8 mouse cellular contexts compared by ENCODE assay signal in genomic region chr3:101603661-101604549, GRCm38 (mm10). TPM values are rescaled to one million over a fixed set of nuclear protein-coding genes. Genes with fewer than 3 reads are reported as not detected.
A peak's percentile ranks its signal among the peaks of the same experiment; 100 is the strongest.
DNase-seq lines count a peak whose midpoint lies in the region; ATAC-seq and TF ChIP-seq lines count a peak whose summit lies in the region.

No protein-coding gene starts in this region.

- no peaks in the 10 kb centered on the region for H3K9me3 ChIP-seq in erythroblast, embryonic 14.5 days (ENCODE audit: control insufficient read depth, low read length)
- no peaks in the 10 kb centered on the region for H3K9me3 ChIP-seq in heart, embryonic 13.5 days
- no peaks in the 10 kb centered on the region for H3K9me3 ChIP-seq in liver, postnatal 0 days (ENCODE audit: low read length)
- H3K9me3 ChIP-seq in neural tube, embryonic 13.5 days = no peaks in the 10 kb centered on the region

- H3K36me3 ChIP-seq in erythroblast, embryonic 14.5 days (ENCODE audit: control insufficient read depth) = peaks cover 10% of the 10 kb centered on the region
- H3K36me3 ChIP-seq in heart, embryonic 13.5 days = no peaks in the 10 kb centered on the region
- no peaks in the 10 kb centered on the region for H3K36me3 ChIP-seq in liver, postnatal 0 days (replicated peaks; ENCODE audit: insufficient read depth, low read length)
- no peaks in the 10 kb centered on the region for H3K36me3 ChIP-seq in neural tube, embryonic 13.5 days

- peaks cover 36% of the 10 kb centered on the region for H3K27me3 ChIP-seq in erythroblast, embryonic 14.5 days (ENCODE audit: control insufficient read depth)
- H3K27me3 ChIP-seq in heart, embryonic 13.5 days (replicated peaks) = no peaks in the 10 kb centered on the region
- 0 out of 2 replicates have a peak, but pooled peaks cover 6% of the 10 kb centered on the region for H3K27me3 ChIP-seq in liver, postnatal 0 days (ENCODE audit: insufficient read depth, low read length)
- no peaks in the 10 kb centered on the region; the same call in 1 of the 2 replicates for H3K27me3 ChIP-seq in neural tube, embryonic 13.5 days

- WGBS in heart, embryonic 13.5 days = 0% methylated on average over 58 of the region's 68 CpGs
- WGBS in liver, postnatal 0 days (ENCODE audit: insufficient replicate concordance) = under 1% methylated on average over 45 of the region's 68 CpGs
- under 1% methylated on average over 49 of the region's 68 CpGs for WGBS in neural tube, embryonic 13.5 days

- H3K4me3 ChIP-seq in erythroblast, embryonic 14.5 days (replicated peaks) = peak overlapping the region; percentile 91
- peak overlapping the region; percentile 89 for H3K4me3 ChIP-seq in heart, embryonic 13.5 days
- peak overlapping the region; percentile 85 for H3K4me3 ChIP-seq in liver, postnatal 0 days (ENCODE audit: low read depth, low read length)
- peak overlapping the region; percentile 79 for H3K4me3 ChIP-seq in neural tube, embryonic 13.5 days

- peak overlapping the region; percentile 99 for H3K9ac ChIP-seq in heart, embryonic 13.5 days
- H3K9ac ChIP-seq in liver, postnatal 0 days (replicated peaks) = peak overlapping the region; percentile 92
- H3K9ac ChIP-seq in neural tube, embryonic 13.5 days = peak overlapping the region; percentile 92

- H3K4me2 ChIP-seq in heart, embryonic 13.5 days = peak overlapping the region; percentile 76
- H3K4me2 ChIP-seq in liver, postnatal 0 days (ENCODE audit: low read depth, low read length) = peak overlapping the region; percentile 99
- peak overlapping the region; percentile 72 for H3K4me2 ChIP-seq in neural tube, embryonic 13.5 days

- peak; percentile 65; the same call in 1 of the 2 replicates for TF ChIP-seq POLR2A in brain, embryonic 14.5 days (IDR thresholded peaks at IDR 0.05; ENCODE audit: borderline replicate concordance, extremely low read depth, insufficient read depth, insufficient read length, poor library complexity, severe bottlenecking)

- peak; percentile 52 for TF ChIP-seq CTCF in brain, embryonic 14.5 days (IDR thresholded peaks at IDR 0.05; ENCODE audit: borderline replicate concordance, extremely low read depth, insufficient read depth, insufficient read length)
- TF ChIP-seq CTCF in liver, postnatal 0 days (IDR thresholded peaks at IDR 0.05; ENCODE audit: low read depth) = peak; percentile 77

- H3K27ac ChIP-seq in heart, embryonic 13.5 days (replicated peaks) = peak overlapping the region; percentile 100
- peak overlapping the region; percentile 99 for H3K27ac ChIP-seq in liver, postnatal 0 days (ENCODE audit: low read depth)
- H3K27ac ChIP-seq in neural tube, embryonic 13.5 days (replicated peaks) = peak overlapping the region; percentile 97

- peaks cover 52% of the 10 kb centered on the region for H3K4me1 ChIP-seq in erythroblast, embryonic 14.5 days (ENCODE audit: control insufficient read depth)
- peaks cover 60% of the 10 kb centered on the region for H3K4me1 ChIP-seq in heart, embryonic 13.5 days
- peaks cover 45% of the 10 kb centered on the region for H3K4me1 ChIP-seq in liver, postnatal 0 days (ENCODE audit: insufficient read depth)
- peaks cover 57% of the 10 kb centered on the region for H3K4me1 ChIP-seq in neural tube, embryonic 13.5 days (replicated peaks)

- peak; percentile 55 for ATAC-seq in CD4-positive, CD25-positive, alpha-beta regulatory T cell, adult 4 months
- ATAC-seq in heart, embryonic 13.5 days (ENCODE audit: extremely low read depth, insufficient number of reproducible peaks, low FRiP score, low TSS enrichment) = peak; percentile 69
- ATAC-seq in liver, postnatal 0 days = peak; percentile 82
- peak; percentile 87 for ATAC-seq in neural tube, embryonic 13.5 days (ENCODE audit: low read depth)

- TF ChIP-seq EP300 in liver, postnatal 0 days (IDR thresholded peaks at IDR 0.05; ENCODE audit: low read depth) = no peak

- DNase-seq in brain, embryonic 14.5 days (ENCODE audit: low read depth) = peak; percentile 88
- DNase-seq in kidney, postnatal 10 days = peak; percentile 86
- DNase-seq in liver, postnatal 0 days = peak; percentile 88
- peak; percentile 60 for DNase-seq in testis, postnatal 14 days (ENCODE audit: low spot score)

RNA-seq across cellular contexts. Expression of gene Atp1a1, which starts 0.6 kb away (rescaled TPM):
- 1 to 10 TPM; 8.7 to 9.2 TPM for polyA plus RNA-seq in CD4-positive, CD25-positive, alpha-beta regulatory T cell, adult 4 months (2017; shearing (Covaris generic))
- polyA plus RNA-seq in brain, embryonic 14.5 days (2012; rRNA removed) = 118 and 129 TPM in 2 replicates
- polyA plus RNA-seq in erythroblast, embryonic 14.5 days (2012) = 58.4 and 61.1 TPM in 2 replicates
- polyA plus RNA-seq in heart, embryonic 13.5 days (2015; fragmentation: Nextera tagmentation; extraction: Ambion mirVana) = 243 and 250 TPM in 2 replicates
- polyA plus RNA-seq in liver, postnatal 0 days (2015; fragmentation: Nextera tagmentation; extraction: Ambion mirVana) = 39.3 and 40.8 TPM in 2 replicates
- 66.4 and 69.5 TPM in 2 replicates for polyA plus RNA-seq in neural tube, embryonic 13.5 days (2015; fragmentation: Nextera tagmentation; extraction: Ambion mirVana)

Comparison
In these comparisons a context has a peak if more than half of its experiments do, and no peak if none do; other contexts are left out.
1. Peak in every context shown above with its lines: DNase-seq, ATAC-seq, H3K4me3 ChIP-seq and H3K27ac ChIP-seq.